Mouse (Mus musculus): ENCODE results near the gene Ado. TPM values are rescaled to one million over a fixed set of nuclear protein-coding genes. Genes with fewer than 3 reads are reported as not detected.
A peak's percentile ranks its signal among the peaks of the same experiment; 100 is the strongest.

Gene Ado
- total and polyA plus RNA-seq, 2 experiments, result 7.0 to 8.5 TPM

DNA sequence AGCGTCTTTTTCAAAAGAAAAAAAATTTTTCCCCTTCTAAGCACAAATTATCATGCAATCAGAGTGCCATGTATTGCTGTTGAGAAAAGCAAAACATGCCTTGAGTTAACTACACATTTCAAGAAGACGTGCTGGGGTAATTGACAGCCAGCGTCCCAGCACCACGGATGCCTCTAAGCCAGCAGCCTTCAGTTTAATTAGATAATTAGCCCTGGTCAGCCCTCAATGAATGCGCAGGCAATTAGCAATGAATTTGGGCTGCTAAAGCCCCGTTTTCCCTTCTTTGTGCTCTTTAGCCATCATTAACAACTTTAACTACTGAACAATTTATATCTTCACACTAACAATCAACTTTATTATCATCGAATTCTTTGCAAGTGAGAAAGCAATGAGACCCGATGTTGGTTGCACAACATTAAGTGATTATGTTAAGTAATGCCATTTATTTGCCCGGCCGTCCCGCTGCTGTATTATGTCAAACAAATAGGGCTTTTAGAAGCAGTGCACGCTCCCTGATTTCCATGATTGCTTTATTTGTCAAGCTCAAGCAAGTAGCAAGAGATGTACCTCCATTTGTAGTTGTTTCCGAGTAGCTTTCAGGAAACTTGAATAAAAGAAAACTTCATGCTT lies 11.1 kb upstream of the Ado start:
- Histone ChIP-seq H3K36me3 (ENCODE audit: control insufficient read depth, insufficient read depth, low read length) (no peaks in the 10 kb centered on the region), H3K4me3 (ENCODE audit: insufficient read depth, low read depth, low read length) (no peak overlapping the region), H3K9ac (ENCODE audit: low read depth, low read length) (no peak overlapping the region), H3K4me1 (ENCODE audit: control insufficient read depth, insufficient read depth, low read length) (no peaks in the 10 kb centered on the region), H3K27me3 (ENCODE audit: control insufficient read depth, insufficient read depth, low read length) (0 out of 2 replicates have a peak, but pooled peaks cover 2% of the 10 kb centered on the region), H3K27ac (replicated peaks; ENCODE audit: insufficient read depth, low read depth, low read length) (no peak overlapping the region), H3K79me2 (ENCODE audit: control insufficient read depth, insufficient read depth, low read length) (no peaks in the 10 kb centered on the region)
- no peak for TF ChIP-seq POLR2A (IDR thresholded peaks at IDR 0.05; ENCODE audit: extremely low read depth, insufficient read depth, low read length)
- no peak for TF ChIP-seq CTCF (IDR thresholded peaks at IDR 0.05; ENCODE audit: low read depth, low read length)
- no peak for DNase-seq (ENCODE audit: extremely low read depth, low read depth, low spot score)
- WGBS, result 68% methylated on average over 13 of the region's 13 CpGs

DNA sequence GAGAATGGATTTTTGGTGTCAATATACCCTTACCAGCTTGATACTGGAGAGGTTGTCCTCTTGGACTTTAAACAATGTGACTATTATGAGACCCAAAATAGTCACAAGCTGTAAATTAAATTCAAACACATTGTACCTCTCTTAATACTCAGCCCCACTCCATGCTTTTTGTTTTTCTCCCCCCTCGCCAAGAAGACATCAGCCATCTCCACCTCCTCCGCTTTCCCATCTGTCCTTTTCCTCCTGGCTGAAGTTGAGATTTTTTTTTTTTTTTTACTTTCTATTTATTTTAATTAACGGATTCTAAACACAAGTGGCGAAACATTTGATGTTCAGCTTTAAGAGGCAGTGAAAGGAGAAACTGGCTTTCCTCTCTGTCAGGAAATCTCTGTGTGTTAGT lies 9.3 kb upstream of the Ado start:
- no peak for DNase-seq (ENCODE audit: extremely low read depth, low read depth, low spot score)
- Histone ChIP-seq H3K79me2 (ENCODE audit: control insufficient read depth, insufficient read depth, low read length) (no peaks in the 10 kb centered on the region), H3K27me3 (ENCODE audit: control insufficient read depth, insufficient read depth, low read length) (0 out of 2 replicates have a peak, but pooled peaks cover 2% of the 10 kb centered on the region), H3K4me1 (ENCODE audit: control insufficient read depth, insufficient read depth, low read length) (no peaks in the 10 kb centered on the region), H3K4me3 (ENCODE audit: insufficient read depth, low read depth, low read length) (no peak overlapping the region), H3K27ac (replicated peaks; ENCODE audit: insufficient read depth, low read depth, low read length) (no peak overlapping the region), H3K36me3 (ENCODE audit: control insufficient read depth, insufficient read depth, low read length) (no peaks in the 10 kb centered on the region), H3K9ac (ENCODE audit: low read depth, low read length) (no peak overlapping the region)
- TF ChIP-seq CTCF (IDR thresholded peaks at IDR 0.05; ENCODE audit: low read depth, low read length) (no peak), POLR2A (IDR thresholded peaks at IDR 0.05; ENCODE audit: extremely low read depth, insufficient read depth, low read length) (no peak)
- 91% methylated on average over 4 of the region's 4 CpGs for WGBS

DNA sequence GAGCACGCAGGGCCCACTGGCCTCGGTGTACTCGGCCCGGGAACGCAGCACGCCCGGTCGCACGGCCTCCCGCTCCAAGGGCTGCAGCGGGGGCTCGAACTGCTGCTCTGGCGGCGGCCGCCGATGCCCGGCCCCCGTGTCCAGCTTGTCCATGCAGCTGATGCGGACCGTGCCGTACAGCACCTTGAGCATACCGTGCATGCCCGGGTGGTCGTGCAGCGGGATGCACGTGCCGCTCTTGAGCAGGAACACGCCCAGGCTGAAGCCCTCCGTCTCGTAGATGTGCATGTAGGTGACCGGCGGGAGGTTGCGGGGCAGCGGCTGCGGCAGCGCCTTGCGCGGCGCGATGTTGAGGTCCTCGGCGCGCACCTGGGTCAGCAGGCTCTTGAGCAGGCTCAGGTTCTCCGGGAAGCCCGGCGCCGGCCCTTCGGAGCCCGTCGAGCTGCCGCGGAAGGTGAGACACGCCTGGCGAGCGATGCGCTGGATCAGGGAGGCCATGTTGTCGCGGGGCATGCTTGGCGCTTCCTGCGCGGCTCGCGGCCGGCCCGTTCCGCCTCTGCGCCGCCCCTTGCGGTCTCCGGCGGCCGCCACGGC lies 397 bp downstream of the Ado start:
- peak overlapping the region; percentile 87 for H3K27ac ChIP-seq (replicated peaks; ENCODE audit: insufficient read depth, low read depth, low read length)
- H3K79me2 ChIP-seq (ENCODE audit: control insufficient read depth, insufficient read depth, low read length), result peaks cover 10% of the 10 kb centered on the region
- H3K36me3 ChIP-seq (ENCODE audit: control insufficient read depth, insufficient read depth, low read length), result no peaks in the 10 kb centered on the region
- H3K9ac ChIP-seq (ENCODE audit: low read depth, low read length), result peak overlapping the region; percentile 65
- no peak for TF ChIP-seq CTCF (IDR thresholded peaks at IDR 0.05; ENCODE audit: low read depth, low read length)
- no peak for TF ChIP-seq POLR2A (IDR thresholded peaks at IDR 0.05; ENCODE audit: extremely low read depth, insufficient read depth, low read length)
- H3K27me3 ChIP-seq (ENCODE audit: control insufficient read depth, insufficient read depth, low read length), result no peaks in the 10 kb centered on the region
- DNase-seq (ENCODE audit: extremely low read depth, low read depth, low spot score), result peak; percentile 21
- WGBS, result under 1% methylated on average over 69 of the region's 73 CpGs
- H3K4me3 ChIP-seq (ENCODE audit: insufficient read depth, low read depth, low read length), result peak overlapping the region; percentile 71
- peaks cover 6% of the 10 kb centered on the region for H3K4me1 ChIP-seq (ENCODE audit: control insufficient read depth, insufficient read depth, low read length)

DNA sequence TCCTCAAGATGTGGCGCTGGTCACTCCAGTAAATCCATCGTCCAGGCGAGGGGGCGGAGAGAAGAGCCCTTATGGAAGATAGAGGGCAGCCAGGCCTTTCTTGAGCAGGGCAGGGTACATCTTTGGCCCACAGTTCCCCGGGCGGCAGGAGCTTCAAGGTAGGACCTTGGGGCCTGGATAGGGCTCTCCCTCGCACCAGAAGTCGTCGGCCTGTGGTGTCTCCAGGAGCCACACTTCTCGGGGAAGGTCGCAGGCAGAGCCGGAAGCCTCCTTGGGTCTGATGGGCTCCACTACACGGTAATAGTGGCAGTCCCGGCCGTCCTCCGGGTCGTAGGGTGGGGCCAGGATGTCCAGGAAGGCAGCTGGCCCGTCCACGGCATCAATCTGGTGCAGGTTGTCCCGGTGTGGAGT lies 900 bp downstream of the Ado start:
- Histone ChIP-seq H3K79me2 (ENCODE audit: control insufficient read depth, insufficient read depth, low read length) (peaks cover 10% of the 10 kb centered on the region), H3K9ac (ENCODE audit: low read depth, low read length) (peak overlapping the region; percentile 65), H3K27me3 (ENCODE audit: control insufficient read depth, insufficient read depth, low read length) (no peaks in the 10 kb centered on the region), H3K4me3 (ENCODE audit: insufficient read depth, low read depth, low read length) (peak overlapping the region; percentile 71), H3K27ac (replicated peaks; ENCODE audit: insufficient read depth, low read depth, low read length) (no peak overlapping the region), H3K36me3 (ENCODE audit: control insufficient read depth, insufficient read depth, low read length) (no peaks in the 10 kb centered on the region), H3K4me1 (ENCODE audit: control insufficient read depth, insufficient read depth, low read length) (peaks cover 6% of the 10 kb centered on the region)
- TF ChIP-seq POLR2A (IDR thresholded peaks at IDR 0.05; ENCODE audit: extremely low read depth, insufficient read depth, low read length) (no peak), CTCF (IDR thresholded peaks at IDR 0.05; ENCODE audit: low read depth, low read length) (no peak)
- DNase-seq (ENCODE audit: extremely low read depth, low read depth, low spot score), result no peak
- 15% methylated on average over 20 of the region's 20 CpGs for WGBS

DNA sequence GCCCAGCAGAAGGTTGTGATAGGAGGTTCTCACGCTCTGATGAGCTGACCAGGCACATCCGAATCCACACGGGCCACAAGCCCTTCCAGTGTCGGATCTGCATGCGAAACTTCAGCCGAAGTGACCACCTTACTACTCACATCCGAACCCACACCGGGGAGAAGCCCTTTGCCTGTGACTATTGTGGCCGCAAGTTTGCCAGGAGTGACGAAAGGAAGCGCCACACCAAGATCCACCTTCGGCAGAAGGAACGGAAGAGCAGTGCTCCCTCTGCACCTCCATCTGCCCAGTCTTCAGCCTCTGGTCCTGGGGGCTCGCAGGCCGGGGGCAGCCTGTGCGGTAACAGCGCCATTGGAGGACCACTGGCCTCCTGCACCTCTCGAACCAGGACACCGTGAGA lies 8.2 kb downstream of the Ado start:
- Histone ChIP-seq H3K4me1 (ENCODE audit: control insufficient read depth, insufficient read depth, low read length) (peaks cover 3% of the 10 kb centered on the region; the same call in 1 of the 2 replicates), H3K9ac (ENCODE audit: low read depth, low read length) (no peak overlapping the region), H3K27ac (replicated peaks; ENCODE audit: insufficient read depth, low read depth, low read length) (no peak overlapping the region), H3K27me3 (ENCODE audit: control insufficient read depth, insufficient read depth, low read length) (peaks cover 13% of the 10 kb centered on the region; the same call in 1 of the 2 replicates), H3K4me3 (ENCODE audit: insufficient read depth, low read depth, low read length) (no peak overlapping the region), H3K36me3 (ENCODE audit: control insufficient read depth, insufficient read depth, low read length) (no peaks in the 10 kb centered on the region), H3K79me2 (ENCODE audit: control insufficient read depth, insufficient read depth, low read length) (no peaks in the 10 kb centered on the region)
- TF ChIP-seq CTCF (IDR thresholded peaks at IDR 0.05; ENCODE audit: low read depth, low read length), result no peak
- TF ChIP-seq POLR2A (IDR thresholded peaks at IDR 0.05; ENCODE audit: extremely low read depth, insufficient read depth, low read length), result no peak
- DNase-seq (ENCODE audit: extremely low read depth, low read depth, low spot score), result no peak
- 50% methylated on average over 19 of the region's 19 CpGs for WGBS

DNA sequence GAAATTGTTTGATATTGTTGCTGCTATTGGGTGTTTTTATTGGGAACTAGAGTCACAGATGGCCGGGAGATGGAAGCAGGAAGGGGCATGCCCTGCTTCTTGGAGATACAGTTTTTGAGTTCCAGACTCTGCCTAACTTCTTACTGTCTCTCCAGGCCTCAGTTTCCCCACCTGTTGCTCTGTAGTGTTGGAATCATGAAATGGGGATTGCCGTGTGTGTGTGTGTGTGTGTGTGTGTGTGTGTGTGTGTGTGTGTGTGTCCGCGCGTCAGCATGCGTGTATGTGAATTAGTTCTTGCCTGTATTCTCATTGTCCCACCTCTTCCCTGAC lies 9.4 kb downstream of the Ado start:
- Histone ChIP-seq H3K9ac (ENCODE audit: low read depth, low read length) (no peak overlapping the region), H3K27ac (replicated peaks; ENCODE audit: insufficient read depth, low read depth, low read length) (no peak overlapping the region), H3K4me1 (ENCODE audit: control insufficient read depth, insufficient read depth, low read length) (peaks cover 3% of the 10 kb centered on the region; the same call in 1 of the 2 replicates), H3K79me2 (ENCODE audit: control insufficient read depth, insufficient read depth, low read length) (no peaks in the 10 kb centered on the region), H3K4me3 (ENCODE audit: insufficient read depth, low read depth, low read length) (no peak overlapping the region), H3K27me3 (ENCODE audit: control insufficient read depth, insufficient read depth, low read length) (peaks cover 20% of the 10 kb centered on the region), H3K36me3 (ENCODE audit: control insufficient read depth, insufficient read depth, low read length) (no peaks in the 10 kb centered on the region)
- 54% methylated on average over 6 of the region's 6 CpGs for WGBS
- TF ChIP-seq POLR2A (IDR thresholded peaks at IDR 0.05; ENCODE audit: extremely low read depth, insufficient read depth, low read length) (no peak), CTCF (IDR thresholded peaks at IDR 0.05; ENCODE audit: low read depth, low read length) (no peak)
- no peak for DNase-seq (ENCODE audit: extremely low read depth, low read depth, low spot score)

All from liver, adult 2 months (tissue).